ENCODE assay signal across 16 mouse cellular contexts in the genomic region with DNA sequence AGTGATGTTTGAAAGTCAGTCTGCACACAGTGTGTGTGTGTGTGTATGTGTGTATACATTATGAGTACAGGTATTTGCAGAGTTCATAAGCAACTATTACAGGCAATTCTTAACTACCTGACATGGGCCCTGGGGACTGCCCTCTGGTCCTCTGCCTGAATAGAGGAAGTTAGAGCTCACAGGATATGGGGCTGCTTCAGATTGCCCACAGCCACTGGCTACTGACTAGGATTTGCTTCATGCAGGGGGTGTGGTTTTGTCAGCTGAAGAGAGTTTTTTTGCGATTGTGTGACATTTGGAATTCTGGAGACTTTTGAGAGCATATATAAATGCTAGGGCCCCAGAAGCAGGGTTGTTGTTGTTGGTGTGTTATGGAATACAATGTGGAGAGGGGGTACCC. TPM values are rescaled to one million over a fixed set of nuclear protein-coding genes. Genes with fewer than 3 reads are reported as not detected.
DNase-seq lines count a peak whose midpoint lies in the region; ATAC-seq and TF ChIP-seq lines count a peak whose summit lies in the region.
"Had no signal": no experiment of that assay in that cellular context is flagged by ENCODE, and none has a peak within 500 bp of the region (broad histone marks: within the 10 kb centered on the region; RNA-seq: fewer than 3 reads in every experiment).

No protein-coding gene starts in this region.

- 57% methylated on average over 1 of the region's 1 CpGs for WGBS in stomach, embryonic 15.5 days
- WGBS in stomach, postnatal 0 days = 51% methylated on average over 1 of the region's 1 CpGs
- 20% methylated on average over 1 of the region's 1 CpGs for WGBS in liver, embryonic 15.5 days (ENCODE audit: insufficient replicate concordance)
- WGBS in heart, embryonic 10.5 days = 72% methylated on average over 1 of the region's 1 CpGs

- no peaks in the 10 kb centered on the region for H3K27me3 ChIP-seq in stomach, embryonic 15.5 days (replicated peaks)
- H3K27me3 ChIP-seq in stomach, postnatal 0 days (ENCODE audit: control insufficient read depth, insufficient read depth, low read length) = no peaks in the 10 kb centered on the region
- H3K27me3 ChIP-seq in liver, embryonic 15.5 days = peaks cover 9% of the 10 kb centered on the region; the same call in 1 of the 2 replicates
- no peaks in the 10 kb centered on the region for H3K27me3 ChIP-seq in heart, embryonic 10.5 days (ENCODE audit: insufficient read depth, poor library complexity, severe bottlenecking)
- H3K27me3 ChIP-seq: embryonic facial prominence, embryonic 12.5 days; limb, embryonic 13.5 days; neural tube, embryonic 13.5 days had no signal

- 0 out of 2 replicates have a peak overlapping the region, but pooled peaks have one; percentile 53 for H3K4me2 ChIP-seq in stomach, embryonic 15.5 days
- H3K4me2 ChIP-seq in stomach, postnatal 0 days (replicated peaks; ENCODE audit: low read depth) = no peak overlapping the region
- peak overlapping the region; percentile 73 for H3K4me2 ChIP-seq in liver, embryonic 15.5 days
- H3K4me2 ChIP-seq: midbrain, embryonic 12.5 days had no signal

- no peak for ATAC-seq in stomach, embryonic 15.5 days (ENCODE audit: insufficient read depth, low FRiP score, low read depth)
- ATAC-seq in stomach, postnatal 0 days (ENCODE audit: low FRiP score, low TSS enrichment) = no peak
- ATAC-seq in liver, embryonic 15.5 days (ENCODE audit: insufficient read depth) = no peak
- ATAC-seq: forebrain, embryonic 14.5 days had no signal

- TF ChIP-seq EP300 in stomach, postnatal 0 days (optimal IDR thresholded peaks at IDR 0.05) = no peak

- H3K9ac ChIP-seq in stomach, embryonic 15.5 days = no peak overlapping the region
- no peak overlapping the region for H3K9ac ChIP-seq in stomach, postnatal 0 days (ENCODE audit: low read length)
- H3K9ac ChIP-seq in liver, embryonic 15.5 days = peak overlapping the region; percentile 16; the same call in 1 of the 2 replicates
- H3K9ac ChIP-seq: embryonic facial prominence, embryonic 12.5 days; limb, embryonic 13.5 days; midbrain, embryonic 12.5 days; neural tube, embryonic 13.5 days had no signal

- H3K9me3 ChIP-seq in stomach, embryonic 15.5 days = no peaks in the 10 kb centered on the region
- H3K9me3 ChIP-seq in stomach, postnatal 0 days (ENCODE audit: control insufficient read depth, low read length) = no peaks in the 10 kb centered on the region
- H3K9me3 ChIP-seq in liver, embryonic 15.5 days (replicated peaks) = no peaks in the 10 kb centered on the region
- no peaks in the 10 kb centered on the region for H3K9me3 ChIP-seq in heart, embryonic 10.5 days
- H3K9me3 ChIP-seq: embryonic facial prominence, embryonic 12.5 days; limb, embryonic 13.5 days; midbrain, embryonic 12.5 days; neural tube, embryonic 13.5 days had no signal

- intact Hi-C loops in left cerebral cortex, postnatal 10 days (cut with DNase I) = no loop called here

- DNase-seq in stomach, postnatal 0 days (ENCODE audit: low spot score) = no peak
- peak; percentile 80 for DNase-seq in MEL-GATA-1-ER (ENCODE audit: extremely low read depth, low read depth)
- peak; percentile 67 to 74 for DNase-seq in spleen, postnatal 36 days (ENCODE audit: low spot score in 2 of 2)
- DNase-seq in adrenal gland, postnatal 36 days = no peak
- no peak for DNase-seq in heart, embryonic 10.5 days (ENCODE audit: low spot score)
- no peak for DNase-seq in left cerebral cortex, postnatal 10 days (ENCODE audit: extremely low spot score in 1 of 2, low spot score in 2 of 2)
- DNase-seq: adrenal gland, postnatal 10 days; cerebellum, adult 9-10 months; kidney, postnatal 14 days had no signal

- no peak for TF ChIP-seq CTCF in stomach, postnatal 0 days (IDR thresholded peaks at IDR 0.05; ENCODE audit: low read depth)

- H3K27ac ChIP-seq in stomach, embryonic 15.5 days = no peak overlapping the region
- H3K27ac ChIP-seq in stomach, postnatal 0 days (replicated peaks) = no peak overlapping the region
- peak overlapping the region; percentile 80 for H3K27ac ChIP-seq in liver, embryonic 15.5 days (replicated peaks)
- H3K27ac ChIP-seq in heart, embryonic 10.5 days = no peak overlapping the region
- H3K27ac ChIP-seq: limb, embryonic 13.5 days; midbrain, embryonic 12.5 days; neural tube, embryonic 13.5 days had no signal

- no peaks in the 10 kb centered on the region for H3K36me3 ChIP-seq in stomach, embryonic 15.5 days
- no peaks in the 10 kb centered on the region for H3K36me3 ChIP-seq in stomach, postnatal 0 days (ENCODE audit: control insufficient read depth, insufficient read depth, low read length)
- no peaks in the 10 kb centered on the region for H3K36me3 ChIP-seq in liver, embryonic 15.5 days (replicated peaks)
- no peaks in the 10 kb centered on the region for H3K36me3 ChIP-seq in heart, embryonic 10.5 days
- H3K36me3 ChIP-seq: embryonic facial prominence, embryonic 12.5 days; limb, embryonic 13.5 days; midbrain, embryonic 12.5 days; neural tube, embryonic 13.5 days had no signal

- H3K4me1 ChIP-seq in stomach, embryonic 15.5 days = peaks cover 23% of the 10 kb centered on the region
- no peaks in the 10 kb centered on the region for H3K4me1 ChIP-seq in stomach, postnatal 0 days (replicated peaks; ENCODE audit: control insufficient read depth, insufficient read depth)
- H3K4me1 ChIP-seq in liver, embryonic 15.5 days (replicated peaks) = peaks cover 51% of the 10 kb centered on the region
- H3K4me1 ChIP-seq in heart, embryonic 10.5 days = peaks cover 31% of the 10 kb centered on the region

- H3K4me3 ChIP-seq in stomach, embryonic 15.5 days (replicated peaks) = no peak overlapping the region
- no peak overlapping the region for H3K4me3 ChIP-seq in stomach, postnatal 0 days (ENCODE audit: low read depth, low read length)
- H3K4me3 ChIP-seq in liver, embryonic 15.5 days (replicated peaks) = peak overlapping the region; percentile 55; the same call in 1 of the 2 replicates
- H3K4me3 ChIP-seq in heart, embryonic 10.5 days = no peak overlapping the region
- H3K4me3 ChIP-seq: embryonic facial prominence, embryonic 12.5 days; limb, embryonic 13.5 days; midbrain, embryonic 12.5 days; neural tube, embryonic 13.5 days had no signal

RNA-seq across cellular contexts. Expression of gene D17Wsu92e, which starts 4.5 kb away (rescaled TPM):
- 20.0 and 23.1 TPM in 2 replicates for polyA plus RNA-seq in stomach, embryonic 15.5 days (2015; fragmentation: Nextera tagmentation; extraction: Ambion mirVana)
- polyA plus RNA-seq in stomach, postnatal 0 days (2015; fragmentation: Nextera tagmentation; extraction: Ambion mirVana) = 23.3 and 25.4 TPM in 2 replicates
- 13.3 and 18.2 TPM in 2 replicates for polyA plus RNA-seq in liver, embryonic 15.5 days (2015; fragmentation: Nextera tagmentation; extraction: Ambion mirVana)
- total RNA-seq in adrenal gland, postnatal 36 days (2021) = 100 to 1,000 TPM; 160 to 185 TPM
- 11.9 and 17.2 TPM in 2 replicates for polyA plus RNA-seq in heart, embryonic 10.5 days (2016; fragmentation: Nextera tagmentation; extraction: Ambion mirVana)
- 100 to 1,000 TPM; 106 to 107 TPM for total RNA-seq in left cerebral cortex, postnatal 10 days (2021)

RNA-seq across cellular contexts. Expression of gene Snrpc, which starts 13.0 kb away (rescaled TPM):
- 247 and 276 TPM in 2 replicates for polyA plus RNA-seq in stomach, embryonic 15.5 days (2015; fragmentation: Nextera tagmentation; extraction: Ambion mirVana)
- 163 and 179 TPM in 2 replicates for polyA plus RNA-seq in stomach, postnatal 0 days (2015; fragmentation: Nextera tagmentation; extraction: Ambion mirVana)
- 115 and 125 TPM in 2 replicates for polyA plus RNA-seq in liver, embryonic 15.5 days (2015; fragmentation: Nextera tagmentation; extraction: Ambion mirVana)
- total RNA-seq in adrenal gland, postnatal 36 days (2021) = 10 to 100 TPM; 84.2 to 85.8 TPM
- polyA plus RNA-seq in heart, embryonic 10.5 days (2016; fragmentation: Nextera tagmentation; extraction: Ambion mirVana) = 266 and 331 TPM in 2 replicates
- total RNA-seq in left cerebral cortex, postnatal 10 days (2021) = 10 to 100 TPM; 72.1 to 76.6 TPM

RNA-seq across cellular contexts. Expression of gene Uhrf1bp1, which starts 31.3 kb away (rescaled TPM):
- polyA plus RNA-seq in stomach, embryonic 15.5 days (2015; fragmentation: Nextera tagmentation; extraction: Ambion mirVana) = 3.8 and 5.3 TPM in 2 replicates
- 1.3 and 1.4 TPM in 2 replicates for polyA plus RNA-seq in stomach, postnatal 0 days (2015; fragmentation: Nextera tagmentation; extraction: Ambion mirVana)
- polyA plus RNA-seq in liver, embryonic 15.5 days (2015; fragmentation: Nextera tagmentation; extraction: Ambion mirVana) = 2.2 and 2.5 TPM in 2 replicates
- 10 to 100 TPM; 26.8 to 33.4 TPM for total RNA-seq in adrenal gland, postnatal 36 days (2021)
- 5.0 and 6.2 TPM in 2 replicates for polyA plus RNA-seq in heart, embryonic 10.5 days (2016; fragmentation: Nextera tagmentation; extraction: Ambion mirVana)
- 10 to 100 TPM; 22.9 to 23.8 TPM for total RNA-seq in left cerebral cortex, postnatal 10 days (2021)

Comparison
In these comparisons a context has a peak if more than half of its experiments do, and no peak if none do; other contexts are left out.
1. DNase-seq: peak in MEL-GATA-1-ER (single experiment) and spleen, postnatal 36 days (2 of 2); none in stomach, postnatal 0 days (single experiment), adrenal gland, postnatal 36 days (0 of 2), heart, embryonic 10.5 days (single experiment) and left cerebral cortex, postnatal 10 days (0 of 2).